Mouse (Mus musculus) liver, postnatal 0 days (tissue): ENCODE results near the gene Ehd2.

ENCODE experiments used
- CTCF ChIP-seq: sonication (generic); IDR thresholded peaks from 2 replicates; pipeline ENCODE4 v1.5.1; 2016; ENCODE audit warnings: antibody characterized with exemption, low read depth
- EP300 ChIP-seq: IDR thresholded peaks from 2 replicates; pipeline ENCODE4 v1.6.1; 2016; ENCODE audit warnings: antibody characterized with exemption, low read depth, mild to moderate bottlenecking

GRCm38 (mm10) chr7:15947653-15948260 lies 19.6 kb downstream of the Ehd2 start:
- TF ChIP-seq EP300 = 0 out of 2 replicates have a peak, but pooled peaks have one; percentile 24
- no peak for TF ChIP-seq CTCF
